In the genomic region with DNA sequence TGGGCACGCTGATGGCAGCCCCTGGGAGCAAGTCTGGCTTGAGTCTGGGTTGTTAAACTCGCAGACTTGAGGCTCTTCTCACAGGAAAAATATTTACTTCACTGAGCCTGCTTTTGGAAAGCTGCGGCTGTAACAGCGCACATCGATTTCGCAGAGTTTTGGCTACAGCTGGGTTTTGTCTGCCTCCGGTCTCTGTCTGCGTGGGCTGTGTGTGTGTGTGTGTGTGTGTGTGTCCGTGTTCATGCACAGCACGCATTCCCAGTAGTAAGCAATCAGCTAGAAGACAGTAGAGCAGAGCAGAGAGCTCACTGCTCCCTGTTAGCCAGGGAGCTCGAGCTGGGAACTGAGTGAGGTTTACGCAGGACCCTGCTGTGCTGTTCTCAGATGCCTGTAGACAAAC, we compare ENCODE assay signal across 9 mouse cellular contexts. TPM values are rescaled to one million over a fixed set of nuclear protein-coding genes. Genes with fewer than 3 reads are reported as not detected.
A peak's percentile ranks its signal among the peaks of the same experiment; 100 is the strongest.
DNase-seq lines count a peak whose midpoint lies in the region; ATAC-seq lines count a peak whose summit lies in the region.
"Had no signal": no experiment of that assay in that cellular context is flagged by ENCODE, and none has a peak within 500 bp of the region (broad histone marks: within the 10 kb centered on the region; RNA-seq: fewer than 3 reads in every experiment).

No protein-coding gene starts in this region.

- H3K9ac ChIP-seq in kidney, embryonic 15.5 days: no peak overlapping the region
- H3K9ac ChIP-seq in limb, embryonic 15.5 days: no peak overlapping the region
- no peak overlapping the region for H3K9ac ChIP-seq in midbrain, embryonic 11.5 days (ENCODE audit: low read length)
- H3K9ac ChIP-seq in liver, embryonic 11.5 days (ENCODE audit: low read depth, low read length): no peak overlapping the region
- H3K9ac ChIP-seq: neural tube, embryonic 12.5 days had no signal

- H3K27me3 ChIP-seq in kidney, embryonic 15.5 days: no peaks in the 10 kb centered on the region
- H3K27me3 ChIP-seq in limb, embryonic 15.5 days: no peaks in the 10 kb centered on the region
- no peaks in the 10 kb centered on the region for H3K27me3 ChIP-seq in midbrain, embryonic 11.5 days (ENCODE audit: control insufficient read depth, insufficient read depth, low read length)
- no peaks in the 10 kb centered on the region for H3K27me3 ChIP-seq in liver, embryonic 11.5 days (replicated peaks; ENCODE audit: control insufficient read depth, insufficient read depth, low read length)
- H3K27me3 ChIP-seq: neural tube, embryonic 12.5 days had no signal

- 35% methylated on average over 12 of the region's 12 CpGs for WGBS in kidney, embryonic 15.5 days
- 33% methylated on average over 12 of the region's 12 CpGs for WGBS in limb, embryonic 15.5 days
- WGBS in midbrain, embryonic 11.5 days: 65% methylated on average over 12 of the region's 12 CpGs
- WGBS in liver, embryonic 11.5 days: 71% methylated on average over 12 of the region's 12 CpGs

- peaks cover 5% of the 10 kb centered on the region; the same call in 1 of the 2 replicates for H3K9me3 ChIP-seq in kidney, embryonic 15.5 days (replicated peaks)
- no peaks in the 10 kb centered on the region for H3K9me3 ChIP-seq in limb, embryonic 15.5 days
- H3K9me3 ChIP-seq in midbrain, embryonic 11.5 days (ENCODE audit: control insufficient read depth, low read length): peaks cover 2% of the 10 kb centered on the region; the same call in 1 of the 2 replicates
- peaks cover 7% of the 10 kb centered on the region; the same call in 1 of the 2 replicates for H3K9me3 ChIP-seq in liver, embryonic 11.5 days (ENCODE audit: control insufficient read depth, low read length)
- H3K9me3 ChIP-seq: neural tube, embryonic 12.5 days had no signal

- H3K4me2 ChIP-seq in kidney, embryonic 15.5 days: no peak overlapping the region
- H3K4me2 ChIP-seq in limb, embryonic 15.5 days: no peak overlapping the region
- H3K4me2 ChIP-seq in midbrain, embryonic 11.5 days: no peak overlapping the region
- H3K4me2 ChIP-seq in liver, embryonic 11.5 days: no peak overlapping the region
- H3K4me2 ChIP-seq: neural tube, embryonic 12.5 days had no signal

- ATAC-seq in kidney, embryonic 15.5 days (replicated peaks; ENCODE audit: low FRiP score): peak; percentile 47; the same call in 1 of the 2 replicates
- 0 out of 2 replicates have a peak, but pooled peaks have one; percentile 49 for ATAC-seq in limb, embryonic 15.5 days (ENCODE audit: insufficient number of reproducible peaks, low FRiP score, low TSS enrichment, low read depth)
- ATAC-seq in midbrain, embryonic 11.5 days (ENCODE audit: low FRiP score): no peak
- ATAC-seq in megakaryocyte progenitor cell, adult 5-6 weeks (replicated peaks; ENCODE audit: poor library complexity): no peak
- ATAC-seq in liver, embryonic 11.5 days (replicated peaks; ENCODE audit: low FRiP score): no peak

- H3K36me3 ChIP-seq in kidney, embryonic 15.5 days: no peaks in the 10 kb centered on the region; the same call in 1 of the 2 replicates
- H3K36me3 ChIP-seq in limb, embryonic 15.5 days: no peaks in the 10 kb centered on the region
- H3K36me3 ChIP-seq in midbrain, embryonic 11.5 days (ENCODE audit: control insufficient read depth, insufficient read depth, low read length): no peaks in the 10 kb centered on the region
- H3K36me3 ChIP-seq in liver, embryonic 11.5 days (ENCODE audit: control insufficient read depth, insufficient read depth, low read length): peaks cover 4% of the 10 kb centered on the region; the same call in 1 of the 2 replicates
- H3K36me3 ChIP-seq: neural tube, embryonic 12.5 days had no signal

- peak; percentile 78 to 83 for DNase-seq in urinary bladder, postnatal 4 days (ENCODE audit: low spot score in 2 of 2)
- DNase-seq in urinary bladder, postnatal 25 days (ENCODE audit: low spot score): no peak
- peak; percentile 71 for DNase-seq in testis, postnatal 10 days (ENCODE audit: low spot score)
- DNase-seq in midbrain, embryonic 11.5 days (ENCODE audit: low spot score, missing footprints): no peak
- no peak for DNase-seq in liver, embryonic 11.5 days (ENCODE audit: low spot score)

- peaks cover 23% of the 10 kb centered on the region for H3K4me1 ChIP-seq in kidney, embryonic 15.5 days
- peaks cover 16% of the 10 kb centered on the region for H3K4me1 ChIP-seq in limb, embryonic 15.5 days
- no peaks in the 10 kb centered on the region for H3K4me1 ChIP-seq in midbrain, embryonic 11.5 days (ENCODE audit: control insufficient read depth, insufficient read depth, low read length)
- peaks cover 8% of the 10 kb centered on the region for H3K4me1 ChIP-seq in liver, embryonic 11.5 days (replicated peaks; ENCODE audit: control insufficient read depth, insufficient read depth, low read length)
- H3K4me1 ChIP-seq: neural tube, embryonic 12.5 days had no signal

- no peak overlapping the region for H3K4me3 ChIP-seq in kidney, embryonic 15.5 days (replicated peaks)
- H3K4me3 ChIP-seq in limb, embryonic 15.5 days: no peak overlapping the region
- H3K4me3 ChIP-seq in midbrain, embryonic 11.5 days (ENCODE audit: low read depth, low read length): no peak overlapping the region
- H3K4me3 ChIP-seq in liver, embryonic 11.5 days (ENCODE audit: low read depth, low read length): no peak overlapping the region
- H3K4me3 ChIP-seq: neural tube, embryonic 12.5 days had no signal

- H3K27ac ChIP-seq in kidney, embryonic 15.5 days: peak overlapping the region; percentile 87
- H3K27ac ChIP-seq in limb, embryonic 15.5 days: peak overlapping the region; percentile 87
- no peak overlapping the region for H3K27ac ChIP-seq in midbrain, embryonic 11.5 days (ENCODE audit: low read depth, low read length)
- no peak overlapping the region for H3K27ac ChIP-seq in liver, embryonic 11.5 days (ENCODE audit: low read depth, low read length)
- H3K27ac ChIP-seq: neural tube, embryonic 12.5 days had no signal

RNA-seq across cellular contexts. Expression of a gene that starts 14.8 kb away (rescaled TPM):
- polyA plus RNA-seq in kidney, embryonic 15.5 days (2015; fragmentation: Nextera tagmentation; extraction: Ambion mirVana): 1.6 and 1.9 TPM in 2 replicates
- polyA plus RNA-seq in limb, embryonic 15.5 days (2015; fragmentation: Nextera tagmentation; extraction: Ambion mirVana): 7.9 and 9.2 TPM in 2 replicates
- polyA plus RNA-seq in midbrain, embryonic 11.5 days (2014; fragmentation: Nextera tagmentation; extraction: Ambion mirVana): 0.57 and 0.75 TPM in 2 replicates
- total RNA-seq in megakaryocyte progenitor cell, adult 5-6 weeks (2015): not detected in 2 replicates
- total RNA-seq in megakaryocyte progenitor cell, adult 5-6 weeks (2017): not detected in 2 replicates
- polyA plus RNA-seq in liver, embryonic 11.5 days (2014; fragmentation: Nextera tagmentation; extraction: Ambion mirVana): 3.1 and 3.6 TPM in 2 replicates

RNA-seq across cellular contexts. Expression of a gene that starts 55.6 kb away (rescaled TPM):
- polyA plus RNA-seq in kidney, embryonic 15.5 days (2015; fragmentation: Nextera tagmentation; extraction: Ambion mirVana): 19.0 and 20.4 TPM in 2 replicates
- 2.9 and 3.8 TPM in 2 replicates for polyA plus RNA-seq in limb, embryonic 15.5 days (2015; fragmentation: Nextera tagmentation; extraction: Ambion mirVana)
- 6.5 and 8.0 TPM in 2 replicates for polyA plus RNA-seq in midbrain, embryonic 11.5 days (2014; fragmentation: Nextera tagmentation; extraction: Ambion mirVana)
- 0.07 and 0.42 TPM in 2 replicates for total RNA-seq in megakaryocyte progenitor cell, adult 5-6 weeks (2015)
- total RNA-seq in megakaryocyte progenitor cell, adult 5-6 weeks (2017): 0.25 and 0.78 TPM in 2 replicates
- polyA plus RNA-seq in liver, embryonic 11.5 days (2014; fragmentation: Nextera tagmentation; extraction: Ambion mirVana): 6.0 and 6.1 TPM in 2 replicates

Comparison
In these comparisons a context has a peak if more than half of its experiments do, and no peak if none do; other contexts are left out.
1. DNase-seq: peak in urinary bladder, postnatal 4 days (2 of 2) and testis, postnatal 10 days (single experiment); none in urinary bladder, postnatal 25 days (single experiment), midbrain, embryonic 11.5 days (single experiment) and liver, embryonic 11.5 days (single experiment).
2. ATAC-seq: peak in kidney, embryonic 15.5 days (single experiment) and limb, embryonic 15.5 days (single experiment); none in midbrain, embryonic 11.5 days (single experiment), megakaryocyte progenitor cell, adult 5-6 weeks (single experiment) and liver, embryonic 11.5 days (single experiment).
3. H3K27ac ChIP-seq: peak in kidney, embryonic 15.5 days (single experiment) and limb, embryonic 15.5 days (single experiment); none in midbrain, embryonic 11.5 days (single experiment) and liver, embryonic 11.5 days (single experiment).